Mouse (Mus musculus) lung, postnatal 0 days (tissue): Measurements from ENCODE around the gene Adipoq. TPM values are rescaled to one million over a fixed set of nuclear protein-coding genes. Genes with fewer than 3 reads are reported as not detected.

Source experiments
- ATAC-seq: fragments of 200-750 bp; cut with Nextera tagmentation; 2 replicates; pipeline ENCODE4 v1.8.0; 2017; ENCODE audit warnings: moderate library complexity
- DNase-seq: peaks from one replicate; pipeline ENCODE4 v3.0.0-alpha.2; 2016; ENCODE audit warnings: low spot score
- H3K27ac ChIP-seq: fragments of 300-500 bp; sonication (generic); 2 replicates; pipeline ENCODE4 v1.5.1; 2014; ENCODE audit warnings: antibody characterized with exemption, mild to moderate bottlenecking, low read length, mixed read lengths
- H3K27me3 ChIP-seq: fragments of 300-500 bp; sonication (generic); replicated peaks from 2 replicates; pipeline ENCODE4 v1.6.1; 2014; ENCODE audit warnings: low read length, mixed read lengths; ENCODE audit not compliant: insufficient read depth
- H3K36me3 ChIP-seq: fragments of 300-500 bp; sonication (generic); 2 replicates; pipeline ENCODE4 v1.6.1; 2014; ENCODE audit warnings: low read length, mixed read lengths; ENCODE audit not compliant: insufficient read depth
- H3K4me1 ChIP-seq: fragments of 300-500 bp; sonication (generic); 2 replicates; pipeline ENCODE4 v1.6.1; 2014; ENCODE audit warnings: antibody characterized with exemption, low read depth, low read length, mixed read lengths; ENCODE audit not compliant: insufficient read depth
- H3K4me2 ChIP-seq: fragments of 300-500 bp; sonication (generic); replicated peaks from 2 replicates; pipeline ENCODE4 v1.6.1; 2014; ENCODE audit warnings: low read depth, mild to moderate bottlenecking, low read length, moderate library complexity, mixed read lengths
- H3K4me3 ChIP-seq: fragments of 300-500 bp; sonication (generic); 2 replicates; pipeline ENCODE4 v1.5.1; 2014; ENCODE audit warnings: low read depth, low read length
- H3K9ac ChIP-seq: fragments of 300-500 bp; sonication (generic); replicated peaks from 2 replicates; pipeline ENCODE4 v1.6.1; 2014; ENCODE audit warnings: low read depth, mild to moderate bottlenecking
- H3K9me3 ChIP-seq: fragments of 300-500 bp; sonication (generic); 2 replicates; pipeline ENCODE4 v1.6.1; 2016; ENCODE audit warnings: low read length, mixed read lengths
- CTCF ChIP-seq: IDR thresholded peaks from 2 replicates; pipeline ENCODE4 v1.5.1; 2016; ENCODE audit warnings: antibody characterized with exemption, mild to moderate bottlenecking
- EP300 ChIP-seq: IDR thresholded peaks from 2 replicates; pipeline ENCODE4 v1.6.1; 2016; ENCODE audit warnings: antibody characterized with exemption, mild to moderate bottlenecking, control low read depth
- microRNA-seq: library from miRNA; unstranded; fragments of <30 nt; microRNA quantifications from one replicate; pipeline ENCODE4, GENCODE M21; 2016
- polyA plus RNA-seq: library from polyadenylated mRNA; unstranded; fragments of >200 nt; fragmentation: Nextera tagmentation; extraction: Ambion mirVana; gene quantifications from 2 replicates; pipeline ENCODE4 v1.2.1, GENCODE M21; 2015

Gene Adipoq
- polyA plus RNA-seq, 1 experiment from 2014 or later = not detected

DNA sequence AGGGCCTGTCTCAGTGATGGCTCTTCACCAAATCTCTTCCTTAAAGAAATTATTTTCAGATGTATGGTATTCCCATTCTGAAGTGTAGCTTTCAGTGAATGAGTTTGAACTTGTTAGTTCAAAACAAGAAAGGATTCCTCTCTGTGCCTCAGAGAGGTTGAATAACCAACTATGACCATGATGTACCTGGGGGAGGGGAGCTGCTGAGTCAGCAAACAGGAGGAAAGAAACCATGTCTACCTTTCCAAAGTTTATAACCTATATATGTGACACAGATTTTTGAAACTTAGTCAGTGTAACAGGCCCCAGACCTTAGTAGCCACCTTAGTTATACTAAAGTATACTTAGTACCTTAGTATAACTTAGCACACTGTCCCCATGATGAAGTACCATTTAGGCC lies 55.2 kb downstream of the Adipoq start:
- no peak overlapping the region for H3K9ac ChIP-seq
- no peaks in the 10 kb centered on the region for H3K36me3 ChIP-seq
- DNase-seq (no peak), ATAC-seq (no peak)
- H3K9me3 ChIP-seq = no peaks in the 10 kb centered on the region
- H3K27me3 ChIP-seq = no peaks in the 10 kb centered on the region
- no peaks in the 10 kb centered on the region for H3K4me1 ChIP-seq
- H3K4me2 ChIP-seq = no peak overlapping the region
- TF ChIP-seq CTCF (no peak), EP300 (no peak)
- no peak overlapping the region for H3K4me3 ChIP-seq
- no peak overlapping the region for H3K27ac ChIP-seq

Small RNA genes within 50 kb of the gene (microRNA-seq; reads per million reads assigned to microRNA genes)
- not detected for gene Gm49346

Other genes with a start within 250 kb of the Adipoq start
- 0.30 and 0.35 TPM in 2 replicates for gene Fetub, start 228.2 kb upstream of the Adipoq start, polyA plus RNA-seq
- 0.06 and 0.07 TPM in 2 replicates for gene Hrg, start 195.5 kb upstream of the Adipoq start, polyA plus RNA-seq
- gene Kng2, start 117.1 kb upstream of the Adipoq start, polyA plus RNA-seq = 0.42 and 1.0 TPM in 2 replicates
- gene Kng1, start 88.7 kb upstream of the Adipoq start, polyA plus RNA-seq = 0.47 and 0.74 TPM in 2 replicates
- 144 and 177 TPM in 2 replicates for gene Eif4a2, start 39.1 kb upstream of the Adipoq start, polyA plus RNA-seq
- gene Rfc4, start 18.8 kb upstream of the Adipoq start, polyA plus RNA-seq = 19.0 and 21.4 TPM in 2 replicates
- 42.2 and 46.4 TPM in 2 replicates for gene St6gal1, start 78.2 kb downstream of the Adipoq start, polyA plus RNA-seq